Mouse (Mus musculus) spleen, postnatal 10 days (tissue): ENCODE results near the gene Csf2.
"Not testable (repeated sequence)": the region's sequence is repeated elsewhere in the genome, so short reads cannot be mapped to it uniquely, and the experiment has no call there.

ENCODE experiments used
- DNase-seq, 2 experiments: peaks; one replicate each; pipeline ENCODE4 v3.0.0; 2021 to 2022; ENCODE audit warnings: low spot score in 2 of 2

The Csf2 gene

DNA sequence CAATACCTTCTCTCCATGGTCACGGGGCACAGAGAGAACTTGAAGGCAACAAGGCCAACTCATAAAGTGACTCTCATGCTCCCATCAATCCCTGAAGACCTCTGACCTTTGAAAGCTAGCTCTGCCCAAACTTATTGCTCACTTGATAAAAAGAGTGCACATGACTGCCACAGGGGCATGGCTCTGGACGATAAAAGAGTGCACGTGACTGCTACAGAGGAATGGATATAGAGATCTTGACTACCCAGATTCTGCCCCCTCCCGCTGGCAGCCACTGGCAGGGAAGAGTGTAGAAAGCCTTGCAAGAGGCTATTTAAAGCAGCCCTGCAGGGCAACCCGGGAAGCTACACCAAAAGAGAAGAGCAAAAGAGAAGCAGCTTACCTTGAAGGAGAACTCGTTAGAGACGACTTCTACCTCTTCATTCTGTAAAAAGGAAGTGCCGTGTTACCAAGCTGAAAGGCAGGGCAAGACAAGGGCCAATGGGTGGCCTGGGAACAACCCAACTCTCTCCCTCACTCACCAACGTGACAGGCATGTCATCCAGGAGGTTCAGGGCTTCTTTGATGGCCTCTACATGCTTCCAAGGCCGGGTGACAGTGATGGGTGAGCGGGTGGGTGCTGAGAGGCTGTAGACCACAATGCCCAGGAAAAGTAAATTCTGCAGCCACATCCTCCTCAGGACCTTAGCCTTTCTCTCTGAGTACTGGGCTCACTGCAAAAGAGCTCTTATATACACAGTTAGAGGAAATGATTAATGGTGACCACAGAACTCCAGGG, at the start of gene Csf2:
Csf2 (minus strand) TSS at position 728 of the 778 bp plus-strand sequence.
- peak in 1 of 2 experiments; percentile 22 for DNase-seq

GRCm38 (mm10) chr11:54298777-54299176, 49.3 kb upstream of the Csf2 start:
- DNase-seq, result no peak

DNA sequence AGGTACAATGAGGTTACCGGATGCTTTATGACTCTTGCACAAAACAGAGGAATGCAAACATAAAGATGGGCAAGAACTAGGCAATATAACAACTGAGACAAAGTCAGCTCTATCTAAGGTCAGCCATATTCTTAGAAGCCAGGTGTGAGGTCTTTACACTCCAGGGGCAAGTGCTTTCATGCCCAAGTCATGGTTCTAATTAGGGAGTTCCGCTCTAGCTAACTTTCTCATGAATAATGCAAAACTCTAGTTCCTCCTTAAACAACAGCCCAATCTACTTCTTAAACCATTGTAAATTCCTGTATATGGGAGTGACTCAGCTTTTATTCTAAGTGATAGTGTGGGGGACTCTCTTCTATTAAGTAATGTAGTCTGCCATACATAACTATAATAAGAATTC, 48.0 kb upstream of the Csf2 start:
- not testable (repeated sequence) for DNase-seq

DNA sequence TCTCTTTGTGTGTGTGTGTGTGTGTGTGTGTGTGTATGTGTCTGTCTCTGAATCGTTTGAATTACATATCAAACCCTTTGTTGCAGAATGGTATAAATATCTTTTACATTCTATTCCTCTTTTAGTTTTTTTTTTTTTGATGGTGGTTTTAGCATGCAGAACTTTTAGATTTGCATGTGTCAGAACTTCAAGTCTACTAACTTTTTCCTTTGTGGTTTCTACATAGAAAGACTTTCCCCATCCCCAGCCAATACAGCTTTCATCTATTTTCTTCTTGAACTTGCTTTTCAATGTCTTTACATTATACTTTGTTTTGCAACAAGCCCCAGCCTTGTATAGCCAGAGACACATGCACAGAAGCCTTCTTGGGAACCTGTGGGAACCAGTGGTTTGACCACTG, 47.3 kb upstream of the Csf2 start:
- no peak for DNase-seq

DNA sequence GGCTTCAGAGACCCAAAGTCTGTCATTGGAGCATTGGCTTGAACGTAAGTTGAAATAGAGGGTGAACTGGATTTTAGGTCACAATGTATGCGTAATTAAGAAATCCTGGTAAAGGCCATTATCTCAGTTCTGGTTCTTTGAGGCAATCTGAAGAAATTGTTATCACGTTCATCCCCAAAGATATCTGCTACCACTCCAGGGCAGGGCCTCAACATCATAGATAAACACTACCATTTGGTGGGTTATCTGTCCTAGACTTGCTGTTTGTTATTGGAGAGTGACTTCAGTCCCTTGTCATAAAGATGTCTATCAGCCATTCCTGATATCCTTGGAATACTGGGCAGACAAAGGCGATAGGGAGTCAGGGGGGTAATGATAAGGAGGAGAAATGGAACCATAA, 46.5 kb upstream of the Csf2 start:
- DNase-seq, result no peak

GRCm38 (mm10) chr11:54293980-54294807, 44.7 kb upstream of the Csf2 start:
- no peak for DNase-seq

- no peak for DNase-seq
Measured at GRCm38 (mm10) chr11:54292163-54292562, 42.7 kb upstream of the Csf2 start.

- no peak for DNase-seq
Measured at GRCm38 (mm10) chr11:54287821-54288453, 38.5 kb upstream of the Csf2 start.

- no peak for DNase-seq
Measured at GRCm38 (mm10) chr11:54271437-54271949, 22.0 kb upstream of the Csf2 start.

- no peak for DNase-seq
Measured at GRCm38 (mm10) chr11:54269191-54269896, 19.9 kb upstream of the Csf2 start.

DNA sequence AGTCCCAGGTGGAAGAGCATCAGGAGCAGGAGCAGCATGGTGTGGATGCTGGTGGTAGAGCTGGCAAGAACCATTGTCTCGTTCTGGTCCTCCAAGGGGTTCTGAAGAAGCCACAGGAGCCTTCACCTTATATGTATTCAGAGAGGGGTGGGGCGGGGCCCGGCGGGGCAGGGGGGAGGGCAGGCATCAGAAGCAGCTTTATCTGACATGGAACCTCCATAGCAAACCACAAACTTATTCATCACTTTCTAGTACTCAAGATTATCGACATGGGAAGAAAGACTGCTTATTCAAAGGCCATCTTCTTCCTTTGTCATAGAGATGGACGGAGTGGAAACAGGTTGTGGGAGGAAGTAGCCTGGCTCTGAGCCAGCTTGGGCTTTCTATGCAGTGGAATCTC, 17.7 kb upstream of the Csf2 start, which contains the start of gene Il3:
Il3 (minus strand) TSS at position 101 of the 400 bp plus-strand sequence.
- DNase-seq, result no peak

DNA sequence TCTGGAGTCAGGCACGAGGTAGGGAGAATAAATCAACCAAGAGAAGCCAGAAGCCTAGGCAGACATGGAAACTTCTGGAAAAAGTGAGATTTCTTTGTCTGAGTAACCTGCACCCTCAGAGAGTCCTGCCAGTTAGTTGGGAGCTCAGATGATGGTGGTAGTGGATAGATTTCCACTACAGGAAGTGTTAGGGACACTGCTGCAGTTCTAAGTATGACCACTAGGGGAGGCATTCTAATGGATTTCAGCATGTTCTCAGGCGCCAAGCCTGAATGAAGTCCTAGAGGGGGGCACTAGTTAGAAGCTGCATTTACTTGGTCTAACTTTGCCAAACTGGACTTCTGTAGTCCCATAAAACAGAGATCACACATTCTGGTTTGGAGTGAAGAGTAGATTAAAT, 15.1 kb upstream of the Csf2 start:
- DNase-seq, result peak; percentile 31 to 66

GRCm38 (mm10) chr11:54263405-54264031, 14.1 kb upstream of the Csf2 start:
- no peak for DNase-seq

DNA sequence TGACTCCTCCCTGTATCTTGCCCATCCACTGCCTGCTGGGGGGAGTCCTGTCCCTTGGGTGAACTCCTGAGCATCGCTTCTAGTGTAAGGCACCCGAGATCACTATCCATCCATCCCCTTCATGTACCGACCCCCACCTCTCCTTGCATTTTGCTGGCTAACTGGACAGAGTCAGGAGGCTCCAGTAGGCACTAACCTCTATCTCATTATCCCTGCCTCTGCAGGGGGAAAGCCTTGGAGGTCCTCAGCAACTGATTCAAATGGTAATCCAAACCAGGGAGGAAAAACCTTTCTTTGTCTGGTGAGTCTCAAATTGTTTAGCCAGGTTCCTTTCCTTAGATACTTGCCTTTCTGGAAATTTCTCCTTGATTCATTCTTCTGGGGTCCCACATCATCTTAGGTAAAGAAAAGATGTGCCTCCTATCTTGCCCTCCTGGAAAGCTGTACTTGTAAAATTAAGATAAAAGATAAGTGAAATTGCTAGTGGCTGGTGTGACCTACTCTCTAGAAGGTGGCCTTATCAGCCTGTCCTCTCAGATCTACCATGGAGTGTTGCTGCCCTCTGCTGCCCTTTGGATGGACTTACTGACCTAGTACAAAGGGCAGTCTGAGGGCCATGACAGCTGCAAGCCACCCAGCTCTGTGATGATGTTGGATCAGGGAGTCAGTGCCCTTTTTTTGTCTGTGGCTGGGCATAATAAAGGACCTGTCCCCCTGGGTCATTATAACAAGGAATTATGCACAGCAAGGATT, 7.3 kb upstream of the Csf2 start:
- DNase-seq, result peak; percentile 28 to 73

DNA sequence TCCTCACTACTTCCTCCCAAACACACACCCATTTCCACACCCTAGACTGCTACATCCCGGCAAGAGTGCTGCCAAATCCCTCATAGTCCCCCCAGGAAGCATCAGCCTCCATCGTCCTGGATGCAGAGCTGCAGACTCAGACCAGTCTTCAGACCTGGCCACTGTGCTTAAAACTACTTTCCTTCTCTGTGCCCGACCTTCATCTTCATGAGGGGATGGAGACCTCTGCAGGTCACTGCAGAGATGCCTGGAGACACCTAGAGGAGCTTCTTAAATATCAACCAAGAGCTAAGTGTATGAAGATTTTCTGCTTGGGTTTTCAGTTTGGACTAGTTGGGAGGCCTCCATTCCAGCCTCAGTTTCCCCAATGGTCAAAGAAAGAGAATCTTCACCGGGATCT, 4.6 kb upstream of the Csf2 start:
- DNase-seq, result no peak

GRCm38 (mm10) chr11:54250575-54250974, 1.1 kb upstream of the Csf2 start:
- DNase-seq, result no peak

GRCm38 (mm10) chr11:54249748-54250147, 281 bp upstream of the Csf2 start:
- DNase-seq, result no peak

GRCm38 (mm10) chr11:54247251-54247950, 2.1 kb downstream of the Csf2 start:
- DNase-seq, result no peak

DNA sequence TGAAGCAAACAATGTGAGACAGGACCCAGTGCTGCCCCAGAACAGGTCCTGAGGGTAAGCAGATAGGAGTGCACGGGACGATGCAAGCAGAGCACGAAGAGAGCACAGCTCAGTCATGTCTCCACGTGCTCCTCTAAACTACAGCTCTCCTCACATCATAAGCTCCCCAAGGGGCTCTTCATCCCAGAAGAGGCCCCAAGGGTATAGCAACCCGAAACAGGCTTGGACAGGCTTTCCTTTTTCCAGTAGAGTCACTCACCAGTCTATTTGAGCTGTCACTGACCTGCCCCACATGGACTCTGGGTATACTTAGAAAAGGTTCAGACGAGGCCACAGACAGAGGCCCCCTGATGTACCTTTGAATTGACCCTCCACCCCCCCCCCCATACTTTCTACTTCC, 5.0 kb downstream of the Csf2 start:
- no peak for DNase-seq

DNA sequence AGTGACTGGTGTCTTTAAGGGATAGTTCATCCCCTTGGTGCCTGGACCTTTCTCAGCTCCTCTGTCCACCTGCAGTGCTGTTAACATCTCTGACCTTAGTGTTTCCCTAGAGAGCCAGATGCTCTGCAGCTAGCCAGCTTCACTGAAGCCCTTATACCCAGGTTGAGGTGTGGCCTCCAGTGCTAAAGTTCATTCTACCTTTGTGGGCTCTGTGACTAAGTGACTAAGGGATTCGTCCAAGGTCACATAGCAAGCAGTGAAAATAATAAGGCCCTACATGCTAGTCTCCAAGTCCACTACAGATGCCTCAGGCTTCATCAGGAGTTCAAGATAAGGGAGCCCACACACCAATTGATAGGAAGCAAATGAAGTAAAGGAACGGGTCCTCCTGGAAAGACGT, 7.0 kb downstream of the Csf2 start:
- DNase-seq, result no peak
